Mouse (Mus musculus): ENCODE measurements around the gene Sox6.

The Sox6 gene

GRCm38 (mm10) chr7:115471521-115471920, 567.1 kb downstream of the Sox6 start:
- DNase-seq, result peak in 1 of 2 experiments; percentile 32

GRCm38 (mm10) chr7:115466811-115467210, 571.8 kb downstream of the Sox6 start:
- no peak for DNase-seq

- no peak for DNase-seq
These were observed 575.2 kb downstream of the Sox6 start for GRCm38 (mm10) chr7:115463367-115463766.

GRCm38 (mm10) chr7:115462276-115462675, 576.3 kb downstream of the Sox6 start:
- DNase-seq, result peak; percentile 27 to 54

GRCm38 (mm10) chr7:115454988-115455387, 583.6 kb downstream of the Sox6 start:
- no peak for DNase-seq

GRCm38 (mm10) chr7:115453713-115454073, 584.9 kb downstream of the Sox6 start:
- DNase-seq, result no peak

- peak; percentile 8 to 41 for DNase-seq
These were observed 585.4 kb downstream of the Sox6 start for GRCm38 (mm10) chr7:115453042-115453712.

- DNase-seq, result no peak
These were observed 588.0 kb downstream of the Sox6 start for GRCm38 (mm10) chr7:115450431-115451195.

- no peak for DNase-seq
These were observed 590.1 kb downstream of the Sox6 start for GRCm38 (mm10) chr7:115448403-115449025.

- DNase-seq, result no peak
These were observed 591.5 kb downstream of the Sox6 start for GRCm38 (mm10) chr7:115447091-115447490.

- no peak for DNase-seq
These were observed 592.0 kb downstream of the Sox6 start for GRCm38 (mm10) chr7:115446481-115447016.

GRCm38 (mm10) chr7:115426161-115426982, 612.2 kb downstream of the Sox6 start:
- no peak for DNase-seq

GRCm38 (mm10) chr7:115422828-115423227, 615.8 kb downstream of the Sox6 start:
- no peak for DNase-seq

GRCm38 (mm10) chr7:115420960-115421359, 617.6 kb downstream of the Sox6 start:
- DNase-seq, result no peak
